Comparison of ENCODE assay signal across 8 mouse cellular contexts in genomic region chrX:166584947-166585824, GRCm38 (mm10). TPM values are rescaled to one million over a fixed set of nuclear protein-coding genes. Genes with fewer than 3 reads are reported as not detected.
A peak's percentile ranks its signal among the peaks of the same experiment; 100 is the strongest.
DNase-seq lines count a peak whose midpoint lies in the region; ATAC-seq and TF ChIP-seq lines count a peak whose summit lies in the region.
"Had no signal": no experiment of that assay in that cellular context is flagged by ENCODE, and none has a peak within 500 bp of the region (broad histone marks: within the 10 kb centered on the region; RNA-seq: fewer than 3 reads in every experiment).

Egfl6 (minus strand) TSS chrX:166585720.

- H3K27ac ChIP-seq in CH12.LX (ENCODE audit: insufficient read depth, low read depth) (no peak within 1 kb of the TSS), ES-E14 (ENCODE audit: insufficient read depth, low read depth, low read length, poor library complexity, severe bottlenecking) (no peak within 1 kb of the TSS)
- peak within 1 kb of the TSS; percentile 67 for H3K27ac ChIP-seq in embryonic facial prominence, embryonic 14.5 days (replicated peaks; ENCODE audit: low read depth, low read length)
- H3K27ac ChIP-seq in intestine, embryonic 16.5 days (ENCODE audit: low read length), result no peak within 1 kb of the TSS
- H3K27ac ChIP-seq in olfactory bulb, adult 2 months (ENCODE audit: insufficient read depth, low read depth, low read length), result no peak within 1 kb of the TSS

- dilution Hi-C loops in CH12.LX (cut with MboI; ENCODE audit: extremely low pct_ligation_motif_present, extremely low pct_unique_long_range_greater_than_20kb, low sequenced_read_pairs), result no loop called here

- TF ChIP-seq EP300 in CH12.LX (IDR thresholded peaks at IDR 0.05; ENCODE audit: low read length), result no peak

- in situ Hi-C loops in CH12.LX (cut with MboI; ENCODE audit: low pct_ligation_motif_present, low pct_unique_long_range_greater_than_20kb, low sequenced_read_pairs), result no loop called here
- in situ Hi-C loops in ES-E14 (cut with MboI; ENCODE audit: low sequenced_read_pairs in 2 of 2, unreplicated experiment in 2 of 2), result no loop called here

- peaks cover 0 to 4% of the 10 kb centered on the region in 2 experiments; a peak in 2 of 4 replicates for H3K4me1 ChIP-seq in CH12.LX (ENCODE audit: control insufficient read depth in 1 of 2, insufficient read depth in 2 of 2)
- H3K4me1 ChIP-seq in ES-E14 (ENCODE audit: control insufficient read depth in 2 of 2, insufficient read depth in 2 of 2, low read length in 2 of 2, poor library complexity in 1 of 2), result no peaks in the 10 kb centered on the region
- no peaks in the 10 kb centered on the region for H3K4me1 ChIP-seq in embryonic facial prominence, embryonic 14.5 days (ENCODE audit: control insufficient read depth, insufficient read depth, low read length)
- no peaks in the 10 kb centered on the region for H3K4me1 ChIP-seq in intestine, embryonic 16.5 days (ENCODE audit: control insufficient read depth, insufficient read depth, low read length)
- H3K4me1 ChIP-seq in olfactory bulb, adult 2 months (ENCODE audit: control insufficient read depth, insufficient read depth, low read length), result peaks cover 7% of the 10 kb centered on the region; the same call in 1 of the 2 replicates

- H3K4me2 ChIP-seq in CH12.LX (ENCODE audit: insufficient read depth, low read depth, poor library complexity, severe bottlenecking), result peak within 1 kb of the TSS; percentile 57
- H3K4me2 ChIP-seq in embryonic facial prominence, embryonic 14.5 days (ENCODE audit: low read depth, low read length), result peak within 1 kb of the TSS; percentile 70
- H3K4me2 ChIP-seq in intestine, embryonic 16.5 days (ENCODE audit: low read depth, low read length), result peak within 1 kb of the TSS; percentile 61

- ATAC-seq in embryonic facial prominence, embryonic 14.5 days (ENCODE audit: low read depth), result peak; percentile 81
- peak; percentile 52 for ATAC-seq in intestine, embryonic 16.5 days

- TF ChIP-seq RAD21 in CH12.LX (IDR thresholded peaks at IDR 0.05; ENCODE audit: low read depth, low read length), result no peak

- no peak for TF ChIP-seq CTCF in CH12.LX (conservative IDR thresholded peaks at IDR 0.05 in 1 of 2, IDR thresholded peaks at IDR 0.05 in 1 of 2; ENCODE audit: low read depth in 2 of 2, low read length in 2 of 2)
- no peak for TF ChIP-seq CTCF in olfactory bulb, adult 2 months (IDR thresholded peaks at IDR 0.05; ENCODE audit: insufficient read depth, low read depth, low read length)

- WGBS in embryonic facial prominence, embryonic 14.5 days, result 15% methylated on average over 23 of the region's 39 CpGs
- WGBS in intestine, embryonic 16.5 days, result 20% methylated on average over 35 of the region's 39 CpGs
- WGBS in olfactory bulb, adult 2 months, result 14% methylated on average over 39 of the region's 39 CpGs

- no peak for DNase-seq in CH12.LX (ENCODE audit: extremely low read depth)
- DNase-seq in ES-E14 (ENCODE audit: low read depth, low spot score), result no peak
- peak; percentile 43 for DNase-seq in embryonic facial prominence, embryonic 14.5 days (ENCODE audit: low spot score)
- DNase-seq in lung, adult 18-20 months, result peak; percentile 9 to 21
- peak; percentile 55 for DNase-seq in thymus, postnatal 14 days

- no peaks in the 10 kb centered on the region for H3K79me2 ChIP-seq in CH12.LX (replicated peaks; ENCODE audit: control insufficient read depth, extremely low read depth, insufficient read depth, poor library complexity, severe bottlenecking)

- H3K9me3 ChIP-seq in CH12.LX (replicated peaks; ENCODE audit: low read length) (no peaks in the 10 kb centered on the region), ES-E14 (ENCODE audit: control insufficient read depth, insufficient read depth, low read depth, low read length) (no peaks in the 10 kb centered on the region)
- no peaks in the 10 kb centered on the region for H3K9me3 ChIP-seq in embryonic facial prominence, embryonic 14.5 days (ENCODE audit: control insufficient read depth, low read length)
- H3K9me3 ChIP-seq in intestine, embryonic 16.5 days (ENCODE audit: control insufficient read depth, low read length), result no peaks in the 10 kb centered on the region

- H3K27me3 ChIP-seq in CH12.LX (replicated peaks), result no peaks in the 10 kb centered on the region
- H3K27me3 ChIP-seq in embryonic facial prominence, embryonic 14.5 days (replicated peaks; ENCODE audit: control insufficient read depth, insufficient read depth, low read length), result peaks cover 17% of the 10 kb centered on the region
- peaks cover 13% of the 10 kb centered on the region for H3K27me3 ChIP-seq in intestine, embryonic 16.5 days (replicated peaks; ENCODE audit: control insufficient read depth, insufficient read depth, low read length)

- no peak for TF ChIP-seq POLR2A in CH12.LX (IDR thresholded peaks at IDR 0.05; ENCODE audit: low read depth, low read length)
- no peak for TF ChIP-seq POLR2A in olfactory bulb, adult 2 months (IDR thresholded peaks at IDR 0.05; ENCODE audit: insufficient read depth, low read depth, low read length)

- H3K9ac ChIP-seq in CH12.LX (ENCODE audit: insufficient read depth, low read depth) (no peak within 1 kb of the TSS), ES-E14 (ENCODE audit: insufficient read depth, low read depth, low read length, poor library complexity, severe bottlenecking) (peak within 1 kb of the TSS; percentile 32)
- H3K9ac ChIP-seq in embryonic facial prominence, embryonic 14.5 days (ENCODE audit: low read depth, low read length), result peak within 1 kb of the TSS; percentile 71
- peak within 1 kb of the TSS; percentile 27; the same call in 1 of the 2 replicates for H3K9ac ChIP-seq in intestine, embryonic 16.5 days (ENCODE audit: low read depth, low read length)

- H3K4me3 ChIP-seq in CH12.LX (replicated peaks in 1 of 3; ENCODE audit: low read depth in 2 of 3, low read length in 2 of 3, poor library complexity in 1 of 3) (peak within 1 kb of the TSS in 1 of 3 experiments; percentile 50), ES-E14 (ENCODE audit: insufficient read depth in 1 of 2, low read depth in 1 of 2, low read length in 2 of 2, poor library complexity in 1 of 2, severe bottlenecking in 1 of 2) (peak within 1 kb of the TSS; percentile 50 to 57)
- H3K4me3 ChIP-seq in embryonic facial prominence, embryonic 14.5 days (ENCODE audit: low read depth, low read length), result peak within 1 kb of the TSS; percentile 47
- peak within 1 kb of the TSS; percentile 36 for H3K4me3 ChIP-seq in intestine, embryonic 16.5 days (ENCODE audit: low read length)
- H3K4me3 ChIP-seq in olfactory bulb, adult 2 months (ENCODE audit: insufficient read depth, low read depth, low read length), result peak within 1 kb of the TSS; percentile 39
- H3K4me3 ChIP-seq: erythroblast, embryonic 14.5 days had no signal

- H3K36me3 ChIP-seq in CH12.LX (replicated peaks in 1 of 2; ENCODE audit: control insufficient read depth in 1 of 2, insufficient read depth in 1 of 2, low read length in 1 of 2) (no peaks in the 10 kb centered on the region), ES-E14 (ENCODE audit: control insufficient read depth, insufficient read depth, low read length, poor library complexity, severe bottlenecking) (no peaks in the 10 kb centered on the region)
- no peaks in the 10 kb centered on the region for H3K36me3 ChIP-seq in embryonic facial prominence, embryonic 14.5 days (ENCODE audit: control insufficient read depth, insufficient read depth, low read length)
- no peaks in the 10 kb centered on the region for H3K36me3 ChIP-seq in intestine, embryonic 16.5 days (ENCODE audit: control insufficient read depth, insufficient read depth, low read length)

TF ChIP-seq in CH12.LX, 34 proteins besides CTCF, POLR2A, EP300 and RAD21:
- TF ChIP-seq ZC3H11A (IDR thresholded peaks at IDR 0.05; ENCODE audit: low read depth, low read length), result no peak
- TF ChIP-seq JUND (conservative IDR thresholded peaks at IDR 0.05; ENCODE audit: low read depth, low read length), result no peak
- no peak for TF ChIP-seq TCF12 (IDR thresholded peaks at IDR 0.05; ENCODE audit: low read depth, low read length)
- TF ChIP-seq KAT2A (IDR thresholded peaks at IDR 0.05; ENCODE audit: insufficient replicate concordance, low read length), result no peak
- TF ChIP-seq TBP (conservative IDR thresholded peaks at IDR 0.05; ENCODE audit: low read depth, low read length), result no peak
- no peak for TF ChIP-seq ELF1 (IDR thresholded peaks at IDR 0.05; ENCODE audit: low read depth, low read length)
TF ChIP-seq in CH12.LX: peak in this region for 0.

TF ChIP-seq in ES-E14, 5 proteins besides CTCF, POLR2A, EP300 and RAD21:
- TF ChIP-seq HCFC1 (IDR thresholded peaks at IDR 0.05; ENCODE audit: borderline replicate concordance, insufficient read depth, low read length) (no peak), MAFK (IDR thresholded peaks at IDR 0.05; ENCODE audit: insufficient read depth, low read depth, low read length) (no peak), ZNF384 (IDR thresholded peaks at IDR 0.05; ENCODE audit: low read depth, low read length) (no peak), CHD2 (IDR thresholded peaks at IDR 0.05; ENCODE audit: low read depth, low read length) (no peak), ZC3H11A (IDR thresholded peaks at IDR 0.05; ENCODE audit: borderline replicate concordance, low read depth, low read length) (no peak)

RNA-seq across cellular contexts. Expression of gene Egfl6, which starts in this region (rescaled TPM):
- total RNA-seq in CH12.LX (2012; rRNA removed), result 0.04 TPM in 2 replicates
- total RNA-seq in CH12.LX (2014; rRNA removed), result not detected in 2 replicates
- not detected in 2 replicates for polyA plus RNA-seq in CH12.LX (2012; ENCODE audit: insufficient read length, low read depth)
- 0.79 and 1.6 TPM in 2 replicates for total RNA-seq in ES-E14 (2012; rRNA removed)
- polyA plus RNA-seq in embryonic facial prominence, embryonic 14.5 days (2014; fragmentation: Nextera tagmentation; extraction: Ambion mirVana), result 78.4 and 96.3 TPM in 2 replicates
- 2.5 and 3.2 TPM in 2 replicates for polyA plus RNA-seq in intestine, embryonic 16.5 days (2015; fragmentation: Nextera tagmentation; extraction: Ambion mirVana)
- polyA plus RNA-seq in olfactory bulb, adult 2 months (2012; ENCODE audit: insufficient read depth, insufficient read length, low replicate concordance, missing spikeins), result not detected in 2 replicates
- polyA plus RNA-seq: erythroblast, embryonic 14.5 days had no signal

Comparison
In these comparisons a context has a peak if more than half of its experiments do, and no peak if none do; other contexts are left out.
1. RNA of gene Egfl6 (polyA plus RNA-seq): 78.4 to 96.3 TPM in embryonic facial prominence, embryonic 14.5 days; 2.5 to 3.2 TPM in intestine, embryonic 16.5 days, not detected in CH12.LX and not detected in olfactory bulb, adult 2 months; every median in the first group is over 10 times any median in the second.
2. DNase-seq: peak in embryonic facial prominence, embryonic 14.5 days (single experiment), lung, adult 18-20 months (2 of 2) and thymus, postnatal 14 days (single experiment); none in CH12.LX (single experiment) and ES-E14 (single experiment).
3. Peak in every context shown above with its lines, with median percentiles within 50 percentile points of each other: H3K4me2 ChIP-seq.